Mouse (Mus musculus): ENCODE results near the gene Awat2. TPM values are rescaled to one million over a fixed set of nuclear protein-coding genes. Genes with fewer than 3 reads are reported as not detected.

The Awat2 gene
- polyA plus RNA-seq (2015; fragmentation: Illumina TruSeq; extraction: RNeasy Lipid Tissue Mini Kit (QIAGEN cat#74804); ENCODE audit: insufficient read depth, low read depth, low replicate concordance) = not detected

DNA sequence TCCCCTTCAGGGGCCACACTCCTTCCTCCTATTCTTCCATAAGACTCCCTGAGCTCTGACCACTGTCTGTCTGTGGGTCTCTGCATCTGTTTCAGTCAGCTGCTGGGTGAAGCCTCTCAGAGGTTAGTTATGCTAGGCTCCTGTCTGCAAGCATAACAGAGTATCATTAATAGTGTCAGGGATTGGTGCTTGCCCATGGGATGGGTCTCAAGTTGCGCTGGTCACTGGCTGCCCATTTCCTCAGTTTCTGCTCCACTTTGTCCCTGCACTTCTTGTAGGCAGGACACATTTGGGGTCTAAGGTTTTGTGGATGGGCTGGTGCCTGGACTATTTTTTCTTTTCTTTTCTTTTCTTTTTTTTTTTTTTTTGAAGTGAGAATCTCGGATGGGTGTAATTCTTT lies at the start of gene Awat2:
Awat2 (minus strand) TSS at position 101 of the 400 bp plus-strand sequence.

DNA sequence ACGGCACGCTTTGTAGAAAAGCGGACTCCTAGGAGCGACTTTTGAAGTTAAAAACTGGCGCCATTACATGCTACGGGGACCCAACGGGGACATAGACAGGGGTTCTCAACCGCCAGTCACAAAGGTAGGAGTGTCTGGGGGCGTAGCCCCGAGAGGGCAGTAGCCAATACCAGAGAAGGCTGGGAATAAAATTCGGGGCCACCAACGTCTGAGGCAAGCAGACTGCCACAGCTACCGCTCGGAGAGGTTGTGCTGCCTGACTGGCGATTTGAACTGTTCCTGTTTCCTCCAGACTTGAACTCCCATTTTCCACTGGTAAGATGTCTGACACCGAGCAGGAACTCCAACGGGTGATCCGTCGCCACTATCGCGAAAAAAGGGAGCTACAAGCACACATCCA lies 13.8 kb downstream of the Awat2 start, which contains the start of gene Otud6a:
Otud6a (plus strand) TSS at position 321 of the 400 bp plus-strand sequence.

Other genes starting within 250 kb of the Awat2 start
- gene Otud6a, start 13.7 kb downstream of the Awat2 start, polyA plus RNA-seq (2015; fragmentation: Illumina TruSeq; extraction: RNeasy Lipid Tissue Mini Kit (QIAGEN cat#74804); ENCODE audit: insufficient read depth, low read depth, low replicate concordance) = not detected
- 11.2 TPM for gene Igbp1, start 51.6 kb upstream of the Awat2 start, polyA plus RNA-seq (2015; fragmentation: Illumina TruSeq; extraction: RNeasy Lipid Tissue Mini Kit (QIAGEN cat#74804); ENCODE audit: insufficient read depth, low read depth, low replicate concordance)
- gene Dgat2l6, start 82.1 kb upstream of the Awat2 start, polyA plus RNA-seq (2015; fragmentation: Illumina TruSeq; extraction: RNeasy Lipid Tissue Mini Kit (QIAGEN cat#74804); ENCODE audit: insufficient read depth, low read depth, low replicate concordance) = not detected
- not detected for gene Awat1, start 129.5 kb upstream of the Awat2 start, polyA plus RNA-seq (2015; fragmentation: Illumina TruSeq; extraction: RNeasy Lipid Tissue Mini Kit (QIAGEN cat#74804); ENCODE audit: insufficient read depth, low read depth, low replicate concordance)
- gene P2ry4, start 152.2 kb upstream of the Awat2 start, polyA plus RNA-seq (2015; fragmentation: Illumina TruSeq; extraction: RNeasy Lipid Tissue Mini Kit (QIAGEN cat#74804); ENCODE audit: insufficient read depth, low read depth, low replicate concordance) = not detected
- not detected for gene Arr3, start 162.8 kb upstream of the Awat2 start, polyA plus RNA-seq (2015; fragmentation: Illumina TruSeq; extraction: RNeasy Lipid Tissue Mini Kit (QIAGEN cat#74804); ENCODE audit: insufficient read depth, low read depth, low replicate concordance)
- not detected for gene Kif4, start 183.0 kb upstream of the Awat2 start, polyA plus RNA-seq (2015; fragmentation: Illumina TruSeq; extraction: RNeasy Lipid Tissue Mini Kit (QIAGEN cat#74804); ENCODE audit: insufficient read depth, low read depth, low replicate concordance)
- 8.1 TPM for gene Pdzd11, start 183.9 kb upstream of the Awat2 start, polyA plus RNA-seq (2015; fragmentation: Illumina TruSeq; extraction: RNeasy Lipid Tissue Mini Kit (QIAGEN cat#74804); ENCODE audit: insufficient read depth, low read depth, low replicate concordance)